Mouse (Mus musculus) liver, embryonic 14.5 days (tissue): Measurements from ENCODE around the gene Gnb5.

Experiments used
- CTCF ChIP-seq: IDR thresholded peaks from 2 replicates; pipeline ENCODE4 v1.5.1; 2016; ENCODE audit warnings: antibody characterized with exemption, low read depth, control low read depth
- EP300 ChIP-seq: IDR thresholded peaks from 2 replicates; pipeline ENCODE4 v1.6.1; 2016; ENCODE audit warnings: antibody characterized with exemption, low read depth

DNA sequence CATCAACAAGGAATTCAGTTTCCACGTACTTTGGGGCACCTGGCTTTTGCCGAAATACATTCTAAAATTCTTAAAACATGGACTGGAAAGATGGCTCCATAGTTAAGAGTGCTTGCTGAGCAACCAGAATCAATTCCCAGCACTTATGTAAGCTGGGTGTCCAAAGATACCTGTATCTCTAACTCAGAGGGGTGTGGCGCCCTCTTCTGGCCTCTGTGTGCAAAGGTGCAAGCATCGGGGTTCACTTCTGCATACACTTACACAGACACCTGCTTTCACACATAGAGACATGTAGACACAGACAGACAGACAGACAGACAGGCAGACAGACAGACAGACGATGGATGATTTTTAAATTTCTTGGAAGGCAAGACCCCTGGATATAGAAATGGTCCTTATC, 25.3 kb upstream of the Gnb5 start:
- TF ChIP-seq EP300 = no peak
- TF ChIP-seq CTCF = peak; percentile 65
